Mouse (Mus musculus): ENCODE results near the gene Gm49354. TPM values are rescaled to one million over a fixed set of nuclear protein-coding genes. Genes with fewer than 3 reads are reported as not detected.
A peak's percentile ranks its signal among the peaks of the same experiment; 100 is the strongest.
"Not testable (repeated sequence)": the region's sequence is repeated elsewhere in the genome, so short reads cannot be mapped to it uniquely, and the experiment has no call there.

Gene Gm49354
- polyA plus RNA-seq, 1 experiment from 2014 or later, result not detected

DNA sequence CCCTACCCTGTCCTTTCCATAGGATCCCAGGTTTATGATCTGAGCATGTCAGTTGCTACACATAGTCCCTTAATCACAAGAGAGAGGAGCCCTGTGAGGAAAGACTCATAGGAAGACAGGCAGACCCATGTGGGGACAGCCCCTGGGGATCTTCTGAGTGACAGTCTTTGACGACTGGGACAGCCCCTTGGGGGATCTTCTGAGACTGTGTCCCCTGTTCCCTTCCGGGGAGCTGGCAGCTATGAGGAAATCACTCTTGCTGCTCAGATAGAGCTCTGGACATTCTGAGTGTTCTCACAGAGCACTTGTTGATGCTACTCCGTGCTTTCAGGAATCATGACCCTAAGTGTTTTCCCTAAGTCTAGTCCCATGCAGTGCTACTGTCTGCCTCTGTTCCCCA, 68.3 kb downstream of the Gm49354 start:
- DNase-seq (ENCODE audit: low spot score), result no peak
- ATAC-seq (ENCODE audit: low FRiP score, low TSS enrichment), result no peak
- Histone ChIP-seq H3K4me2 (replicated peaks; ENCODE audit: low read depth) (no peak overlapping the region), H3K4me1 (replicated peaks; ENCODE audit: control insufficient read depth, insufficient read depth) (no peaks in the 10 kb centered on the region), H3K36me3 (ENCODE audit: control insufficient read depth, insufficient read depth, low read length) (no peaks in the 10 kb centered on the region), H3K9ac (ENCODE audit: low read length) (no peak overlapping the region), H3K27me3 (ENCODE audit: control insufficient read depth, insufficient read depth, low read length) (no peaks in the 10 kb centered on the region), H3K9me3 (ENCODE audit: control insufficient read depth, low read length) (no peaks in the 10 kb centered on the region), H3K4me3 (ENCODE audit: low read depth, low read length) (no peak overlapping the region), H3K27ac (replicated peaks) (no peak overlapping the region)
- TF ChIP-seq CTCF (IDR thresholded peaks at IDR 0.05; ENCODE audit: low read depth), result no peak
- no peak for TF ChIP-seq EP300 (optimal IDR thresholded peaks at IDR 0.05)
- 37% methylated on average over 3 of the region's 3 CpGs for WGBS

DNA sequence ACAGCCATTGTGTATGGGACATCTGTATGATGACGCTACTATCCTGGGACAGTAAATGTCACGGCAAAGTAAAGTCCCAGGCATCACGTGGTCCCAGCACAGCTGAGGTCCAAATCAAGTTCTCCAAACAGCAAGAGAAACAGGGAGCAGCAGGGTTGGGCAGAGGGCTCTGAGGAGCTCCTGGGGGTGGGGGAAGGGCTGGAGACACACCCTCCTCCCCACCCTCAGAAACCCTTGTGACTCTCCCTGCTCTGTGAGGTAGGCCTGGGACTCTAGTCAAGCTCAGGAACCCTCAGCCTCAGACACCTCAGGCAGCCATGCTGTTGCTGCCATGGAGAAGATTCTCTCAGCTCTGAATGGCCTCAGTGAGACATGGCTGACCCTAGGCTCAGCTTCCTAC, 70.1 kb downstream of the Gm49354 start, which contains the start of gene Spata31d1b:
TSS of gene Spata31d1b (plus strand) at position 301 of the 400 bp plus-strand sequence.
- not testable (repeated sequence) for H3K9me3 ChIP-seq (ENCODE audit: control insufficient read depth, low read length); H3K27me3 ChIP-seq (ENCODE audit: control insufficient read depth, insufficient read depth, low read length); H3K4me3 ChIP-seq (ENCODE audit: low read depth, low read length); H3K4me1 ChIP-seq (replicated peaks; ENCODE audit: control insufficient read depth, insufficient read depth); H3K4me2 ChIP-seq (replicated peaks; ENCODE audit: low read depth); H3K27ac ChIP-seq (replicated peaks); H3K36me3 ChIP-seq (ENCODE audit: control insufficient read depth, insufficient read depth, low read length); ATAC-seq (ENCODE audit: low FRiP score, low TSS enrichment); DNase-seq (ENCODE audit: low spot score); H3K9ac ChIP-seq (ENCODE audit: low read length)
- WGBS, result 55% methylated on average over 3 of the region's 3 CpGs

DNA sequence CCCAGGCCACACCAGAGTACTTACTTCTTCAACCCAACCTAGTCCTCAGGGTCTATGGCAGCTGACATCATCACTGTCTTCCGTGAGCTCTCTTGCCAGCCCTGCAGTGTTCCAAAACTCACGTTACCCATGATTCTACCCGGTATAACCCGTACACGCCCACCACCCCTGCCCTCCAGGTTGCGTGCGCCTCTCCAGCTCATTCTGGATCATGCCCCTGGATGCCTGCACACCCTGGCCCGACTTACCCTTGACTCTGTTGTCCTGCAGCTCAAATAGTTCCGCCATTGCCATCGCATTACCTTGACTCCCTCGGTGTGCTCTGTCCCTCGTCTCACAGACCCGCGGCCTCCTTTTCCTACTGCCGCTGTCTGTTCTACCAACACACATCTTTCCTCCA, 71.8 kb downstream of the Gm49354 start, which contains the start of gene Spata31d1a:
TSS of gene Spata31d1a (minus strand) at position 101 of the 400 bp plus-strand sequence.
- 88% methylated on average over 15 of the region's 15 CpGs for WGBS

More for the DNA sequence above, 71.8 kb downstream of the Gm49354 start, which contains the start of gene Spata31d1a:
- Histone ChIP-seq H3K4me2 (replicated peaks; ENCODE audit: low read depth) (no peak within 1 kb of the TSS), H3K4me1 (replicated peaks; ENCODE audit: control insufficient read depth, insufficient read depth) (no peaks in the 10 kb centered on the region), H3K9me3 (ENCODE audit: control insufficient read depth, low read length) (no peaks in the 10 kb centered on the region), H3K27ac (replicated peaks) (no peak within 1 kb of the TSS), H3K27me3 (ENCODE audit: control insufficient read depth, insufficient read depth, low read length) (no peaks in the 10 kb centered on the region), H3K4me3 (ENCODE audit: low read depth, low read length) (no peak within 1 kb of the TSS), H3K9ac (ENCODE audit: low read length) (no peak within 1 kb of the TSS), H3K36me3 (ENCODE audit: control insufficient read depth, insufficient read depth, low read length) (no peaks in the 10 kb centered on the region)
- TF ChIP-seq CTCF (IDR thresholded peaks at IDR 0.05; ENCODE audit: low read depth), result no peak
- TF ChIP-seq EP300 (optimal IDR thresholded peaks at IDR 0.05), result no peak
- ATAC-seq (ENCODE audit: low FRiP score, low TSS enrichment) (0 out of 2 replicates have a peak, but pooled peaks have one; percentile 10), DNase-seq (ENCODE audit: low spot score) (no peak)

Other genes with a start within 250 kb of the Gm49354 start
- gene Agtpbp1, start 197.0 kb downstream of the Gm49354 start, polyA plus RNA-seq (2015; fragmentation: Nextera tagmentation; extraction: Ambion mirVana), result 10.2 and 12.4 TPM in 2 replicates
- 58.8 and 63.2 TPM in 2 replicates for gene Naa35, start 197.0 kb downstream of the Gm49354 start, polyA plus RNA-seq (2015; fragmentation: Nextera tagmentation; extraction: Ambion mirVana)
- 54.3 and 54.6 TPM in 2 replicates for gene Golm1, start 106.4 kb downstream of the Gm49354 start, polyA plus RNA-seq (2015; fragmentation: Nextera tagmentation; extraction: Ambion mirVana)
- not detected in 2 replicates for gene 4921517D22Rik, start 88.1 kb downstream of the Gm49354 start, polyA plus RNA-seq (2015; fragmentation: Nextera tagmentation; extraction: Ambion mirVana)
- 0.02 TPM in 1 of 2 replicates, not detected in the other for gene Spata31d1a, start 71.9 kb downstream of the Gm49354 start, polyA plus RNA-seq (2015; fragmentation: Nextera tagmentation; extraction: Ambion mirVana)
- gene Spata31d1b, start 70.0 kb downstream of the Gm49354 start, polyA plus RNA-seq (2015; fragmentation: Nextera tagmentation; extraction: Ambion mirVana), result 0.02 TPM in 1 of 2 replicates, not detected in the other
- gene Spata31d1d, start 50.5 kb downstream of the Gm49354 start, polyA plus RNA-seq (2015; fragmentation: Nextera tagmentation; extraction: Ambion mirVana), result not detected in 2 replicates
- 0.02 TPM in 1 of 2 replicates, not detected in the other for gene 1700014D04Rik, start 35.5 kb downstream of the Gm49354 start, polyA plus RNA-seq (2015; fragmentation: Nextera tagmentation; extraction: Ambion mirVana)
- 73.4 and 77.1 TPM in 2 replicates for gene Isca1, start 12.4 kb downstream of the Gm49354 start, polyA plus RNA-seq (2015; fragmentation: Nextera tagmentation; extraction: Ambion mirVana)
- 29.1 and 31.6 TPM in 2 replicates for gene Tut7, start 40.9 kb upstream of the Gm49354 start, polyA plus RNA-seq (2015; fragmentation: Nextera tagmentation; extraction: Ambion mirVana)